Mouse (Mus musculus): ENCODE measurements around the gene Tnk1.

The Tnk1 gene

GRCm38 (mm10) chr11:69846738-69847688, 11.5 kb downstream of the Tnk1 start:
- in situ Hi-C loops (cut with MboI; ENCODE audit: low sequenced_read_pairs): no loop called here

- in situ Hi-C loops (cut with MboI; ENCODE audit: low sequenced_read_pairs): no loop called here
Measured at GRCm38 (mm10) chr11:69846198-69846680, 12.3 kb downstream of the Tnk1 start, which contains the start of gene Plscr3. TSS of gene Plscr3 (plus strand) at chr11:69846376.

GRCm38 (mm10) chr11:69838714-69839104, 19.8 kb downstream of the Tnk1 start:
- in situ Hi-C loops (cut with MboI; ENCODE audit: low sequenced_read_pairs): no loop called here

- in situ Hi-C loops (cut with MboI; ENCODE audit: low sequenced_read_pairs): no loop called here
Measured at GRCm38 (mm10) chr11:69837952-69838713, 20.4 kb downstream of the Tnk1 start, which contains the start of gene Tmem256. TSS of gene Tmem256 (plus strand) at chr11:69838514.

GRCm38 (mm10) chr11:69837604-69837951, 21.0 kb downstream of the Tnk1 start, which contains the start of gene Nlgn2:
TSS of gene Nlgn2 (minus strand) at chr11:69837784.
- in situ Hi-C loops (cut with MboI; ENCODE audit: low sequenced_read_pairs): no loop called here

- in situ Hi-C loops (cut with MboI; ENCODE audit: low sequenced_read_pairs): no loop called here
Measured at GRCm38 (mm10) chr11:69836703-69837576, 21.6 kb downstream of the Tnk1 start.

GRCm38 (mm10) chr11:69835966-69836335, 22.6 kb downstream of the Tnk1 start:
- in situ Hi-C loops (cut with MboI; ENCODE audit: low sequenced_read_pairs): no loop called here

- in situ Hi-C loops (cut with MboI; ENCODE audit: low sequenced_read_pairs): no loop called here
Measured at GRCm38 (mm10) chr11:69835326-69835965, 23.1 kb downstream of the Tnk1 start.

- in situ Hi-C loops (cut with MboI; ENCODE audit: low sequenced_read_pairs): no loop called here
Measured at GRCm38 (mm10) chr11:69834001-69834549, 24.5 kb downstream of the Tnk1 start.

- in situ Hi-C loops (cut with MboI; ENCODE audit: low sequenced_read_pairs): no loop called here
Measured at GRCm38 (mm10) chr11:69833554-69833953, 25.0 kb downstream of the Tnk1 start.

GRCm38 (mm10) chr11:69828832-69829231, 29.7 kb downstream of the Tnk1 start:
- in situ Hi-C loops (cut with MboI; ENCODE audit: low sequenced_read_pairs): no loop called here

GRCm38 (mm10) chr11:69823456-69823855, 35.1 kb downstream of the Tnk1 start:
- in situ Hi-C loops (cut with MboI; ENCODE audit: low sequenced_read_pairs): no loop called here

- in situ Hi-C loops (cut with MboI; ENCODE audit: low sequenced_read_pairs): no loop called here
Measured at GRCm38 (mm10) chr11:69822080-69822479, 36.5 kb downstream of the Tnk1 start, which contains the start of gene Spem1. TSS of gene Spem1 (minus strand) at chr11:69822180.

GRCm38 (mm10) chr11:69818871-69819270, 39.7 kb downstream of the Tnk1 start:
- in situ Hi-C loops (cut with MboI; ENCODE audit: low sequenced_read_pairs): no loop called here

- in situ Hi-C loops (cut with MboI; ENCODE audit: low sequenced_read_pairs): no loop called here
Measured at GRCm38 (mm10) chr11:69818365-69818764, 40.2 kb downstream of the Tnk1 start, which contains the start of gene Spem2. TSS of gene Spem2 (minus strand) at chr11:69818465.

GRCm38 (mm10) chr11:69816520-69816919, 42.0 kb downstream of the Tnk1 start:
- in situ Hi-C loops (cut with MboI; ENCODE audit: low sequenced_read_pairs): no loop called here

GRCm38 (mm10) chr11:69815155-69815554, 43.4 kb downstream of the Tnk1 start, which contains the start of gene Gm39566:
TSS of gene Gm39566 (minus strand) at chr11:69815298.
- in situ Hi-C loops (cut with MboI; ENCODE audit: low sequenced_read_pairs): no loop called here

- in situ Hi-C loops (cut with MboI; ENCODE audit: low sequenced_read_pairs): no loop called here
Measured at GRCm38 (mm10) chr11:69810280-69810679, 48.2 kb downstream of the Tnk1 start.

- in situ Hi-C loops (cut with MboI; ENCODE audit: low sequenced_read_pairs): no loop called here
Measured at GRCm38 (mm10) chr11:69807641-69808040, 50.9 kb downstream of the Tnk1 start.

Measured in CH12F3 (cell line).